Mouse (Mus musculus): Measurements from ENCODE around the gene Vapb. TPM values are rescaled to one million over a fixed set of nuclear protein-coding genes. Genes with fewer than 3 reads are reported as not detected.
"Not testable (repeated sequence)": the region's sequence is repeated elsewhere in the genome, so short reads cannot be mapped to it uniquely, and the experiment has no call there.

The Vapb gene
- total RNA-seq (2021), result 100 to 1,000 TPM; 160 to 166 TPM
- long read RNA-seq, experiment 1, full-length matches to known transcripts, result 5 of 12 reads
- long read RNA-seq, experiment 1, partial matches to known transcripts, result 2 of 12 reads
- long read RNA-seq, experiment 1, other reads (novel, unspliced or antisense), result 5 of 12 reads
- long read RNA-seq, experiment 2, full-length matches to known transcripts, result 7 of 14 reads
- long read RNA-seq, experiment 2, partial matches to known transcripts, result 0 of 14 reads
- long read RNA-seq, experiment 2, other reads (novel, unspliced or antisense), result 7 of 14 reads

GRCm38 (mm10) chr2:173737222-173737989 lies at the start of gene Vapb:
Vapb (plus strand) TSS chr2:173737511.
- intact Hi-C loops (cut with DNase I; ENCODE audit: low total_unique reads), result loop anchor here (10.0 kb wide), 1 partner anchor 143 kb away; no protein-coding TSS in a partner anchor

GRCm38 (mm10) chr2:173689835-173690234 lies 47.5 kb upstream of the Vapb start:
- intact Hi-C loops (cut with DNase I; ENCODE audit: low total_unique reads), result no loop called here
- DNase-seq, result no peak

More at GRCm38 (mm10) chr2:173737222-173737989, at the start of gene Vapb:
- peak; percentile 100 for DNase-seq

- intact Hi-C loops (cut with DNase I; ENCODE audit: low total_unique reads), result no loop called here
- no peak for DNase-seq
Observed at GRCm38 (mm10) chr2:173691748-173692147, 45.6 kb upstream of the Vapb start.

- intact Hi-C loops (cut with DNase I; ENCODE audit: low total_unique reads), result no loop called here
- DNase-seq, result no peak
Observed at GRCm38 (mm10) chr2:173692693-173693092, 44.6 kb upstream of the Vapb start.

GRCm38 (mm10) chr2:173698850-173699249 lies 38.5 kb upstream of the Vapb start:
- DNase-seq, result no peak
- intact Hi-C loops (cut with DNase I; ENCODE audit: low total_unique reads), result no loop called here

- DNase-seq, result no peak
- intact Hi-C loops (cut with DNase I; ENCODE audit: low total_unique reads), result no loop called here
Observed at GRCm38 (mm10) chr2:173702096-173702866, 35.0 kb upstream of the Vapb start.

GRCm38 (mm10) chr2:173702867-173703237 lies 34.5 kb upstream of the Vapb start:
- no peak for DNase-seq
- intact Hi-C loops (cut with DNase I; ENCODE audit: low total_unique reads), result no loop called here

GRCm38 (mm10) chr2:173705827-173706551 lies 31.3 kb upstream of the Vapb start:
- intact Hi-C loops (cut with DNase I; ENCODE audit: low total_unique reads), result no loop called here

GRCm38 (mm10) chr2:173707626-173708025 lies 29.7 kb upstream of the Vapb start:
- intact Hi-C loops (cut with DNase I; ENCODE audit: low total_unique reads), result not testable (repeated sequence)

More at GRCm38 (mm10) chr2:173705827-173706551, 31.3 kb upstream of the Vapb start:
- DNase-seq, result no peak

GRCm38 (mm10) chr2:173710193-173710592 lies 27.1 kb upstream of the Vapb start:
- intact Hi-C loops (cut with DNase I; ENCODE audit: low total_unique reads), result no loop called here
- DNase-seq, result no peak

More at GRCm38 (mm10) chr2:173707626-173708025, 29.7 kb upstream of the Vapb start:
- not testable (repeated sequence) for DNase-seq

- DNase-seq, result no peak
- intact Hi-C loops (cut with DNase I; ENCODE audit: low total_unique reads), result no loop called here
Observed at GRCm38 (mm10) chr2:173712656-173713055, 24.7 kb upstream of the Vapb start.

GRCm38 (mm10) chr2:173713241-173713640 lies 24.1 kb upstream of the Vapb start:
- intact Hi-C loops (cut with DNase I; ENCODE audit: low total_unique reads), result no loop called here

GRCm38 (mm10) chr2:173714620-173715218 lies 22.6 kb upstream of the Vapb start:
- intact Hi-C loops (cut with DNase I; ENCODE audit: low total_unique reads), result no loop called here
- DNase-seq, result no peak

More at GRCm38 (mm10) chr2:173713241-173713640, 24.1 kb upstream of the Vapb start:
- no peak for DNase-seq

- intact Hi-C loops (cut with DNase I; ENCODE audit: low total_unique reads), result no loop called here
Observed at GRCm38 (mm10) chr2:173716966-173717365, 20.3 kb upstream of the Vapb start.

GRCm38 (mm10) chr2:173719115-173719514 lies 18.2 kb upstream of the Vapb start, which contains the start of gene 1700010B08Rik:
1700010B08Rik (plus strand) TSS chr2:173719415.
- intact Hi-C loops (cut with DNase I; ENCODE audit: low total_unique reads), result not testable (repeated sequence)

More at GRCm38 (mm10) chr2:173716966-173717365, 20.3 kb upstream of the Vapb start:
- no peak for DNase-seq

GRCm38 (mm10) chr2:173722251-173722857 lies 15.0 kb upstream of the Vapb start:
- DNase-seq, result no peak
- intact Hi-C loops (cut with DNase I; ENCODE audit: low total_unique reads), result no loop called here

More at GRCm38 (mm10) chr2:173719115-173719514, 18.2 kb upstream of the Vapb start, which contains the start of gene 1700010B08Rik:
- DNase-seq, result not testable (repeated sequence)

- DNase-seq, result no peak
- intact Hi-C loops (cut with DNase I; ENCODE audit: low total_unique reads), result no loop called here
Observed at GRCm38 (mm10) chr2:173724382-173724781, 12.9 kb upstream of the Vapb start.
